Mouse (Mus musculus) erythroblast, embryonic 14.5 days (primary cell): Measurements from ENCODE around the gene Slc22a7.

Experiments
- GATA1 ChIP-seq: IDR thresholded peaks from 2 replicates; pipeline ENCODE4 v1.6.1; 2012; ENCODE audit warnings: low read length, inconsistent platforms, mixed read lengths
- TAL1 ChIP-seq: IDR thresholded peaks from 3 replicates; pipeline ENCODE4 v1.6.1; 2012; ENCODE audit warnings: low read length, inconsistent platforms, mixed read lengths

GRCm38 (mm10) chr17:46394631-46395030 is 43.6 kb downstream of the Slc22a7 start:
- no peak for TF ChIP-seq GATA1
- no peak for TF ChIP-seq TAL1
